Mouse (Mus musculus): ENCODE results near the gene Lrrc55. TPM values are rescaled to one million over a fixed set of nuclear protein-coding genes. Genes with fewer than 3 reads are reported as not detected.

The Lrrc55 gene
- polyA plus RNA-seq, 1 experiment from 2014 or later = 0.20 TPM

GRCm38 (mm10) chr2:85205170-85205569 lies 8.2 kb upstream of the Lrrc55 start:
- Histone ChIP-seq H3K4me1 (no peaks in the 10 kb centered on the region), H3K36me3 (no peaks in the 10 kb centered on the region), H3K27ac (no peak overlapping the region), H3K9me3 (no peaks in the 10 kb centered on the region), H3K27me3 (ENCODE audit: insufficient read depth, poor library complexity, severe bottlenecking) (no peaks in the 10 kb centered on the region), H3K4me3 (no peak overlapping the region)
- DNase-seq (ENCODE audit: low spot score) = no peak
- 81% methylated on average over 8 of the region's 8 CpGs for WGBS

- Histone ChIP-seq H3K27ac (no peak overlapping the region), H3K4me1 (peaks cover 10% of the 10 kb centered on the region; the same call in 1 of the 2 replicates), H3K27me3 (ENCODE audit: insufficient read depth, poor library complexity, severe bottlenecking) (peaks cover 34% of the 10 kb centered on the region), H3K36me3 (no peaks in the 10 kb centered on the region), H3K4me3 (peak overlapping the region; percentile 52), H3K9me3 (no peaks in the 10 kb centered on the region)
- WGBS = 5% methylated on average over 24 of the region's 24 CpGs
- no peak for DNase-seq (ENCODE audit: low spot score)
Measured at GRCm38 (mm10) chr2:85198011-85198965, 1.3 kb upstream of the Lrrc55 start.

GRCm38 (mm10) chr2:85194566-85194965 lies 2.4 kb downstream of the Lrrc55 start:
- H3K4me1 ChIP-seq = peaks cover 10% of the 10 kb centered on the region; the same call in 1 of the 2 replicates
- no peak for DNase-seq (ENCODE audit: low spot score)
- peaks cover 31% of the 10 kb centered on the region for H3K27me3 ChIP-seq (ENCODE audit: insufficient read depth, poor library complexity, severe bottlenecking)
- H3K36me3 ChIP-seq = no peaks in the 10 kb centered on the region
- H3K4me3 ChIP-seq = no peak overlapping the region
- no peaks in the 10 kb centered on the region for H3K9me3 ChIP-seq
- 59% methylated on average over 1 of the region's 1 CpGs for WGBS
- no peak overlapping the region for H3K27ac ChIP-seq

- no peaks in the 10 kb centered on the region for H3K27me3 ChIP-seq (ENCODE audit: insufficient read depth, poor library complexity, severe bottlenecking)
- H3K4me3 ChIP-seq = no peak overlapping the region
- WGBS = 83% methylated on average over 6 of the region's 6 CpGs
- H3K36me3 ChIP-seq = no peaks in the 10 kb centered on the region
- no peak overlapping the region for H3K27ac ChIP-seq
- no peaks in the 10 kb centered on the region for H3K4me1 ChIP-seq
- no peak for DNase-seq (ENCODE audit: low spot score)
- no peaks in the 10 kb centered on the region for H3K9me3 ChIP-seq
Measured at GRCm38 (mm10) chr2:85187582-85188151, 9.3 kb downstream of the Lrrc55 start.

GRCm38 (mm10) chr2:85178139-85178800 lies 18.7 kb downstream of the Lrrc55 start:
- 70% methylated on average over 4 of the region's 4 CpGs for WGBS
- no peaks in the 10 kb centered on the region for H3K27me3 ChIP-seq (ENCODE audit: insufficient read depth, poor library complexity, severe bottlenecking)

GRCm38 (mm10) chr2:85173545-85173944 lies 23.5 kb downstream of the Lrrc55 start:
- no peaks in the 10 kb centered on the region for H3K36me3 ChIP-seq
- no peak for DNase-seq (ENCODE audit: low spot score)
- peaks cover 3% of the 10 kb centered on the region; the same call in 1 of the 2 replicates for H3K4me1 ChIP-seq
- H3K27ac ChIP-seq = no peak overlapping the region
- no peak overlapping the region for H3K4me3 ChIP-seq
- H3K9me3 ChIP-seq = no peaks in the 10 kb centered on the region
- no peaks in the 10 kb centered on the region for H3K27me3 ChIP-seq (ENCODE audit: insufficient read depth, poor library complexity, severe bottlenecking)
- 72% methylated on average over 6 of the region's 6 CpGs for WGBS

More at GRCm38 (mm10) chr2:85178139-85178800, 18.7 kb downstream of the Lrrc55 start:
- no peak for DNase-seq (ENCODE audit: low spot score)
- no peaks in the 10 kb centered on the region for H3K36me3 ChIP-seq
- no peak overlapping the region for H3K27ac ChIP-seq
- H3K9me3 ChIP-seq = no peaks in the 10 kb centered on the region
- H3K4me1 ChIP-seq = no peaks in the 10 kb centered on the region
- no peak overlapping the region for H3K4me3 ChIP-seq

- no peak for DNase-seq (ENCODE audit: low spot score)
Measured at GRCm38 (mm10) chr2:85172763-85173103, 24.3 kb downstream of the Lrrc55 start.

GRCm38 (mm10) chr2:85172071-85172762 lies 24.8 kb downstream of the Lrrc55 start:
- no peaks in the 10 kb centered on the region for H3K27me3 ChIP-seq (ENCODE audit: insufficient read depth, poor library complexity, severe bottlenecking)
- H3K36me3 ChIP-seq = no peaks in the 10 kb centered on the region
- peaks cover 3% of the 10 kb centered on the region; the same call in 1 of the 2 replicates for H3K4me1 ChIP-seq
- 0 out of 2 replicates have a peak overlapping the region, but pooled peaks have one; percentile 16 for H3K27ac ChIP-seq
- DNase-seq (ENCODE audit: low spot score) = no peak
- H3K4me3 ChIP-seq = no peak overlapping the region
- WGBS = 27% methylated on average over 3 of the region's 3 CpGs
- no peaks in the 10 kb centered on the region for H3K9me3 ChIP-seq

More at GRCm38 (mm10) chr2:85172763-85173103, 24.3 kb downstream of the Lrrc55 start:
- H3K27me3 ChIP-seq (ENCODE audit: insufficient read depth, poor library complexity, severe bottlenecking) = no peaks in the 10 kb centered on the region
- H3K27ac ChIP-seq = 0 out of 2 replicates have a peak overlapping the region, but pooled peaks have one; percentile 16
- 56% methylated on average over 2 of the region's 2 CpGs for WGBS
- H3K36me3 ChIP-seq = no peaks in the 10 kb centered on the region
- peaks cover 3% of the 10 kb centered on the region; the same call in 1 of the 2 replicates for H3K4me1 ChIP-seq
- H3K9me3 ChIP-seq = no peaks in the 10 kb centered on the region
- H3K4me3 ChIP-seq = no peak overlapping the region

- H3K36me3 ChIP-seq = no peaks in the 10 kb centered on the region
- H3K4me3 ChIP-seq = no peak overlapping the region
- H3K27me3 ChIP-seq (ENCODE audit: insufficient read depth, poor library complexity, severe bottlenecking) = no peaks in the 10 kb centered on the region
- H3K4me1 ChIP-seq = peaks cover 9% of the 10 kb centered on the region
- no peak overlapping the region for H3K27ac ChIP-seq
- WGBS = 65% methylated on average over 1 of the region's 1 CpGs
- H3K9me3 ChIP-seq = no peaks in the 10 kb centered on the region
- no peak for DNase-seq (ENCODE audit: low spot score)
Measured at GRCm38 (mm10) chr2:85168327-85168726, 28.7 kb downstream of the Lrrc55 start.

GRCm38 (mm10) chr2:85167624-85168023 lies 29.4 kb downstream of the Lrrc55 start:
- DNase-seq (ENCODE audit: low spot score) = no peak
- H3K27ac ChIP-seq = no peak overlapping the region
- 58% methylated on average over 1 of the region's 1 CpGs for WGBS
- peaks cover 12% of the 10 kb centered on the region for H3K4me1 ChIP-seq
- no peak overlapping the region for H3K4me3 ChIP-seq
- H3K36me3 ChIP-seq = no peaks in the 10 kb centered on the region
- H3K27me3 ChIP-seq (ENCODE audit: insufficient read depth, poor library complexity, severe bottlenecking) = no peaks in the 10 kb centered on the region
- H3K9me3 ChIP-seq = no peaks in the 10 kb centered on the region

GRCm38 (mm10) chr2:85163311-85164047 lies 33.5 kb downstream of the Lrrc55 start:
- no peaks in the 10 kb centered on the region for H3K27me3 ChIP-seq (ENCODE audit: insufficient read depth, poor library complexity, severe bottlenecking)
- no peaks in the 10 kb centered on the region for H3K9me3 ChIP-seq
- 15% methylated on average over 7 of the region's 7 CpGs for WGBS
- peaks cover 28% of the 10 kb centered on the region for H3K4me1 ChIP-seq
- no peak overlapping the region for H3K27ac ChIP-seq
- H3K36me3 ChIP-seq = no peaks in the 10 kb centered on the region
- DNase-seq (ENCODE audit: low spot score) = no peak
- no peak overlapping the region for H3K4me3 ChIP-seq

GRCm38 (mm10) chr2:85161638-85162093 lies 35.3 kb downstream of the Lrrc55 start:
- H3K4me3 ChIP-seq = no peak overlapping the region
- 4% methylated on average over 1 of the region's 1 CpGs for WGBS
- no peak for DNase-seq (ENCODE audit: low spot score)
- no peaks in the 10 kb centered on the region for H3K36me3 ChIP-seq
- no peak overlapping the region for H3K27ac ChIP-seq
- H3K4me1 ChIP-seq = peaks cover 28% of the 10 kb centered on the region
- H3K9me3 ChIP-seq = no peaks in the 10 kb centered on the region
- no peaks in the 10 kb centered on the region for H3K27me3 ChIP-seq (ENCODE audit: insufficient read depth, poor library complexity, severe bottlenecking)
